Mouse (Mus musculus): ENCODE measurements at regions not wholly inside any gene's neighbourhood (a gene's known extent, or its start where the extent isn't known, plus 50 kb on each side); places are given as distances from the start of the nearest gene placed in this dataset.

DNA sequence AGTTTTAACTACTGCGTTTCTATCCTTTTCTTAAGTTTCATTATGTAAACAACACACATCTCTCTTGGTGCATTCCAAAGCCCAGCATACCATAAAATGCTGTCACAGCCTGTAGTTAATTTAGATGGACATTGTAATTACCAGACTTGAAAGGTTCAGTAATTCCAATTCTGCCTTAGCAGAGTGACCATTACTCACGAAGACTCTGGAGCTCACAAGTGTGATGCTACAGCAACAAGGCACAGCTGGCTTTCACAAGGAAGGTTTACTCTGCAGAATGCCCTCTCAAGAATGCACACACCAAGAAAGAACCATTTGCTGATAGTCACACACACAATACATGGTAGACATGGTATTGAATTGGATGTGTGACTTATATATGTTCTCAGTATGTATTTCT, 342.6 kb upstream of the Adamts5 start:
- WGBS, result 81% methylated on average over 2 of the region's 2 CpGs
- ATAC-seq (ENCODE audit: low FRiP score), result no peak
- H3K36me3 ChIP-seq (ENCODE audit: insufficient read depth, low read length), result no peaks in the 10 kb centered on the region

DNA sequence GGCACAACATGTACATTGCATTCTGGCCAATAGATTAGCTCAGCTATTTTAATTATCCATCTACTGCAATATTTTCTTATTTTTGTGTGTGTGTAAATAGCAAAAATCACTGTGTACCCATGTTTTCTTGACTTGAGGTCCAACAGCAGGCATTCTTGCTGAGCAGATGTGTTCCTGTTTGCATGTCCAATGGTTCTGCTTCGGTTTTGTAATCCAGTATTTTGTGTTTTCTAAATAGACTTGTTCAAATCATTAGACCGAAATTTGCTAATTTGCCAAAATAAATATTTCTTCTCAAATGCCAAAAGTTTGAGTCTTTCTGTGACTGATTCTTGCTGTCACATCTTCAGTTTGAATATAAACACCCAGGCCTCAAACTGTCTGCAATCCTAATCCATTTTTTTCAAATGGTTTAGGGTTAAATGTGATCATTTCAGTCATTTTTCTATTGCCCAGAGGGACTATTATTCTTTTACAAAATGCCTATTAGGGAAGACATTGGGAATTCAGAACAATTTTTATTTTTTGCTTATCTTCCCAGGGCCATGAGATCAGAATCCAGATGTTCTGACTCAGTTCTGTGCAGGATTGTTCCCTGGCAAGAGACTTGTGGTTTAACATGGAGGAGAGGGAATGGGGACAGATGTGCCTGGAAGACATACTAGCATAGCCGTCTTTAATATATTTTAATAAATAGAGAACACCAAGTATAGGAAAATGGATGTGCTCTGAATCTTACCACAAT, 341.3 kb upstream of the Adamts5 start:
- 90% methylated on average over 3 of the region's 3 CpGs for WGBS
- TF ChIP-seq CTCF (IDR thresholded peaks at IDR 0.05), result no peak

More for the DNA sequence above, 342.6 kb upstream of the Adamts5 start:
- Histone ChIP-seq H3K27me3 (ENCODE audit: insufficient read depth, low read length) (no peaks in the 10 kb centered on the region), H3K4me2 (ENCODE audit: low read depth, low read length, poor library complexity, severe bottlenecking) (no peak overlapping the region), H3K4me1 (ENCODE audit: insufficient read depth, low read length) (no peaks in the 10 kb centered on the region), H3K9me3 (ENCODE audit: low read length) (no peaks in the 10 kb centered on the region), H3K4me3 (ENCODE audit: low read depth, low read length) (no peak overlapping the region), H3K9ac (replicated peaks; ENCODE audit: low read length, poor library complexity, severe bottlenecking) (no peak overlapping the region), H3K27ac (ENCODE audit: low read depth, low read length) (no peak overlapping the region)
- TF ChIP-seq CTCF (IDR thresholded peaks at IDR 0.05), result no peak
- no peak for DNase-seq (ENCODE audit: low spot score)

DNA sequence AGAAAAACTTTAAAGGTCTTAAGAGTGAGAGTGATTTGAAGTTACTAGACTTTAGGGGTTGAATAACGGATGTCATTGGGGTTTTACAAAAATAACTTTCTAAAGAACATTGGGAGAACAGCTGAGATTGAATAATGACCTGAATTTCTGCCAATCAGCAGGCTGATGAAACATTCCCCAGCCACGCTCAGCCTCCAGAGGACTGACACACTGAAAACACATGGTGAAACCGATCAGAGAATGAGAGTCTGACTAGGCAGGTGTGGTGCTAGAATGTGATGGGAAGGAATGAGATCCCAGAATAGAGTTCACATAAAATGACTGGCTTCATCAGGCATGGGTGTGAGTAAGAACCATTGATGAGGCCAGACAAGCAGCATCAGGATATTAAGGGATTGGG, 321.4 kb upstream of the Adamts5 start:
- no peak overlapping the region for H3K9ac ChIP-seq (replicated peaks; ENCODE audit: low read length, poor library complexity, severe bottlenecking)
- 73% methylated on average over 3 of the region's 3 CpGs for WGBS
- DNase-seq (ENCODE audit: low spot score), result no peak
- ATAC-seq (ENCODE audit: low FRiP score), result no peak
- no peaks in the 10 kb centered on the region for H3K27me3 ChIP-seq (ENCODE audit: insufficient read depth, low read length)
- H3K27ac ChIP-seq (ENCODE audit: low read depth, low read length), result no peak overlapping the region
- TF ChIP-seq CTCF (IDR thresholded peaks at IDR 0.05), result no peak
- no peak overlapping the region for H3K4me3 ChIP-seq (ENCODE audit: low read depth, low read length)
- no peaks in the 10 kb centered on the region for H3K9me3 ChIP-seq (ENCODE audit: low read length)
- H3K4me2 ChIP-seq (ENCODE audit: low read depth, low read length, poor library complexity, severe bottlenecking), result no peak overlapping the region
- H3K4me1 ChIP-seq (ENCODE audit: insufficient read depth, low read length), result no peaks in the 10 kb centered on the region
- no peaks in the 10 kb centered on the region for H3K36me3 ChIP-seq (ENCODE audit: insufficient read depth, low read length)

More for the DNA sequence above, 341.3 kb upstream of the Adamts5 start:
- Histone ChIP-seq H3K27me3 (ENCODE audit: insufficient read depth, low read length) (no peaks in the 10 kb centered on the region), H3K9me3 (ENCODE audit: low read length) (no peaks in the 10 kb centered on the region), H3K27ac (ENCODE audit: low read depth, low read length) (no peak overlapping the region), H3K36me3 (ENCODE audit: insufficient read depth, low read length) (no peaks in the 10 kb centered on the region), H3K4me2 (ENCODE audit: low read depth, low read length, poor library complexity, severe bottlenecking) (no peak overlapping the region), H3K4me1 (ENCODE audit: insufficient read depth, low read length) (no peaks in the 10 kb centered on the region), H3K9ac (replicated peaks; ENCODE audit: low read length, poor library complexity, severe bottlenecking) (no peak overlapping the region), H3K4me3 (ENCODE audit: low read depth, low read length) (no peak overlapping the region)
- ATAC-seq (ENCODE audit: low FRiP score) (no peak), DNase-seq (ENCODE audit: low spot score) (no peak)

DNA sequence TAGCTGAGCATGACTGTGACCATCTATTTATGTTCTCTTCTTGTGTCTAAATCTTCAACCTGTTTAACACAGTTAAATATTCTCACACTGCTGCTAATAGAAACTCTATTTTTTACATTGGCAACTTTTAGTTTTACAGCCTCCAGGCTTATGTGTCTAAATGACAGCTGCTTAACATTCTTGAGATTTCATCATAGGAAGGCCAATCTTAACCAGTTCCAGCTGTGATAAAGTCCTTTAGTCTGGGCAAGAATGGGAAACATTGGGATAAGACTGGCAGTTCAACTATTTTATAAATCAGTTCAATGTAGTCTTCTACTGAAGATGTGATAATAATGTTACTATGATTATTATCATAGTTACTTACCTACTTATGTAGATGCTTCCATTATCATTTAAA, 308.9 kb upstream of the Adamts5 start:
- no peak for TF ChIP-seq CTCF (IDR thresholded peaks at IDR 0.05)
- ATAC-seq (ENCODE audit: low FRiP score) (no peak), DNase-seq (ENCODE audit: low spot score) (no peak)
- Histone ChIP-seq H3K4me1 (ENCODE audit: insufficient read depth, low read length) (no peaks in the 10 kb centered on the region), H3K9me3 (ENCODE audit: low read length) (no peaks in the 10 kb centered on the region), H3K4me3 (ENCODE audit: low read depth, low read length) (no peak overlapping the region), H3K36me3 (ENCODE audit: insufficient read depth, low read length) (no peaks in the 10 kb centered on the region), H3K4me2 (ENCODE audit: low read depth, low read length, poor library complexity, severe bottlenecking) (no peak overlapping the region), H3K27ac (ENCODE audit: low read depth, low read length) (no peak overlapping the region), H3K9ac (replicated peaks; ENCODE audit: low read length, poor library complexity, severe bottlenecking) (no peak overlapping the region), H3K27me3 (ENCODE audit: insufficient read depth, low read length) (no peaks in the 10 kb centered on the region)

DNA sequence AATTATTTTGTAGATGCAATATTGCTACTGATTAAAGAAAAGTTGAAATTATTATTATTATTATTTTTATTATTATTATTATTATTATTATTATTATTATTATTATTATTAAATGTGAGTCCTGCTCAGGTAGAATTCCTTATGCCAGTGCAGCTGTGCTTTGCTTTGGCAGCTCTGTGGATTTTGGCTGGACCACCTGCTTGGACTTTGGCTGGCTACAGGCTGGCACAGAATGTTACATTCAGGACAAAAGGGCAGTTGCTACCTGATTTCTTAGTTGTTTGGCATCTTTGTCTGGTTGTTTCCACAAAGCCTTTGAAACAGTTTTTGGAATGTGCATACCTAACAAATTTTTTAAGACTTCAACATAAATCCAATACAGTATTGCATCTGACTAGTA, 307.7 kb upstream of the Adamts5 start:
- no peaks in the 10 kb centered on the region for H3K27me3 ChIP-seq (ENCODE audit: insufficient read depth, low read length)
- no peak for DNase-seq (ENCODE audit: low spot score)
- H3K9ac ChIP-seq (replicated peaks; ENCODE audit: low read length, poor library complexity, severe bottlenecking), result no peak overlapping the region
- no peak overlapping the region for H3K4me3 ChIP-seq (ENCODE audit: low read depth, low read length)
- ATAC-seq (ENCODE audit: low FRiP score), result no peak
- no peak overlapping the region for H3K27ac ChIP-seq (ENCODE audit: low read depth, low read length)
- no peaks in the 10 kb centered on the region for H3K9me3 ChIP-seq (ENCODE audit: low read length)
- no peaks in the 10 kb centered on the region for H3K4me1 ChIP-seq (ENCODE audit: insufficient read depth, low read length)
- H3K36me3 ChIP-seq (ENCODE audit: insufficient read depth, low read length), result no peaks in the 10 kb centered on the region
- no peak overlapping the region for H3K4me2 ChIP-seq (ENCODE audit: low read depth, low read length, poor library complexity, severe bottlenecking)
- TF ChIP-seq CTCF (IDR thresholded peaks at IDR 0.05), result no peak

DNA sequence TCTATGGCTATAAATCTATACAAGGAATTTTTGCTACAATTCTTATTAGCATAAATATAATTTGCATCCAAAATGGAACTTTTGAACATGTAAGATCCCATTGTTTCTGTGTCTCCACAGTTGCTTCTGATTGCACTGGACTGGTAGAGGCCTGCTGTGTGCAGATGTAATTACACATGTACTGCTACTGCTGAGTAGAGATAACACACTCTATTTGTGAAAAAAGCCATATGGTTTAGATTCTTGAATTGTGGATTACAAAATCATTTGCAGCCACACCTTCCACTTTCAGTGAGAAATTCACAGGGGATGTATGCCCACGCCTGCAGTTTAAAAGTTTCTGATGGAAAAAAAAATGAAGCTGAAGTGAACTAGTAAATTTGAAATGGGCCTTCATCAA, 288.2 kb upstream of the Adamts5 start:
- 64% methylated on average over 1 of the region's 1 CpGs for WGBS

More for the DNA sequence above, 288.2 kb upstream of the Adamts5 start:
- H3K36me3 ChIP-seq (ENCODE audit: insufficient read depth, low read length), result no peaks in the 10 kb centered on the region
- TF ChIP-seq CTCF (IDR thresholded peaks at IDR 0.05), result no peak
- H3K4me3 ChIP-seq (ENCODE audit: low read depth, low read length), result no peak overlapping the region
- no peak overlapping the region for H3K9ac ChIP-seq (replicated peaks; ENCODE audit: low read length, poor library complexity, severe bottlenecking)
- DNase-seq (ENCODE audit: low spot score), result no peak
- no peaks in the 10 kb centered on the region for H3K27me3 ChIP-seq (ENCODE audit: insufficient read depth, low read length)
- H3K4me2 ChIP-seq (ENCODE audit: low read depth, low read length, poor library complexity, severe bottlenecking), result no peak overlapping the region
- no peak overlapping the region for H3K27ac ChIP-seq (ENCODE audit: low read depth, low read length)
- H3K9me3 ChIP-seq (ENCODE audit: low read length), result no peaks in the 10 kb centered on the region
- no peaks in the 10 kb centered on the region for H3K4me1 ChIP-seq (ENCODE audit: insufficient read depth, low read length)
- ATAC-seq (ENCODE audit: low FRiP score), result no peak

Measured in midbrain, postnatal 0 days (tissue).